Mouse (Mus musculus): ENCODE measurements around the gene Nwd1.

DNA sequence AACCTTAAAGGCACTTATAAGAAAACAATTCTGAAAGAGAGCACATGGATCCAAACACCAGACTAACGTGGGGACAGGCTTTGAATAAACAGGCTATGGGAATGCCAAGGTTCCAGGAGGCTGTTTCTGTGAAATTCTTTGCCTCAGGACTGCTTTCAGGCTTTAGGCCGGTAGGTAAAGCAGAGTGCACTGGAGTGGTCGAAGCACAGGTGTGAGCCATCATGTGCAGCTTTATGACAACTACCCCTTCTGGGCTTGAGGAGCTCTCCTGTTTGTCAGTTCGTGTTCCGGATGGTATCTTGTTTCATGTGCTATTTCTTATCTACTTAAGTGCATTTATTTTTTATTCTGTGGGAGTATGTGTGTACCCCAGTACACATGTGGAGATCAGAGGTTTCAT is 30.8 kb downstream of the Nwd1 start:
- TF ChIP-seq POLR2A (IDR thresholded peaks at IDR 0.05; ENCODE audit: borderline replicate concordance, low read depth, low read length) (no peak), CTCF (IDR thresholded peaks at IDR 0.05; ENCODE audit: low read depth, low read length) (no peak)

All from bone marrow macrophage, adult 2 months (primary cell).